ENCODE assay signal across 8 mouse cellular contexts in genomic region chr7:25218705-25219415, GRCm38 (mm10). TPM values are rescaled to one million over a fixed set of nuclear protein-coding genes. Genes with fewer than 3 reads are reported as not detected.
DNase-seq lines count a peak whose midpoint lies in the region; ATAC-seq and TF ChIP-seq lines count a peak whose summit lies in the region.

No protein-coding gene starts in this region.

- no peaks in the 10 kb centered on the region for H3K9me3 ChIP-seq in heart, embryonic 15.5 days (replicated peaks)

- peak overlapping the region; percentile 82 for H3K9ac ChIP-seq in heart, embryonic 15.5 days

- peak overlapping the region; percentile 95 for H3K27ac ChIP-seq in heart, embryonic 15.5 days

- no peak for ATAC-seq in heart, embryonic 15.5 days (replicated peaks; ENCODE audit: insufficient number of reproducible peaks, insufficient read depth, low FRiP score, low read depth)
- peak; percentile 4; the same call in 1 of the 2 replicates for ATAC-seq in megakaryocyte, adult 5-6 weeks (ENCODE audit: poor library complexity, severe bottlenecking)
- ATAC-seq in activated CD4-positive, CD25-positive, alpha-beta regulatory T cell, adult 4 months, result no peak

- peaks cover 11% of the 10 kb centered on the region for H3K79me3 ChIP-seq in C2C12 (ENCODE audit: low read depth)

- TF ChIP-seq CTCF in C2C12 (IDR thresholded peaks at IDR 0.05; ENCODE audit: control insufficient read depth, insufficient read depth, insufficient read length), result no peak

- peak overlapping the region; percentile 95 for H3K4me2 ChIP-seq in heart, embryonic 15.5 days

- peak overlapping the region; percentile 56 for H3K4me3 ChIP-seq in C2C12 (ENCODE audit: insufficient read depth, poor library complexity, severe bottlenecking)
- peak overlapping the region; percentile 91 for H3K4me3 ChIP-seq in heart, embryonic 15.5 days

- DNase-seq in R1 (ENCODE audit: low read depth, low spot score), result peak; percentile 80
- peak; percentile 84 for DNase-seq in embryo, embryonic 11 days
- peak; percentile 68 to 78 for DNase-seq in kidney, postnatal 4 days
- DNase-seq in right cerebral cortex, postnatal 25 days, result peak; percentile 44

- H3K4me1 ChIP-seq in heart, embryonic 15.5 days (replicated peaks), result peaks cover 33% of the 10 kb centered on the region

- under 1% methylated on average over 53 of the region's 53 CpGs for WGBS in heart, embryonic 15.5 days

- H3ac ChIP-seq in C2C12 (ENCODE audit: control insufficient read depth, insufficient read length, low read depth), result peak overlapping the region; percentile 62

- no peaks in the 10 kb centered on the region for H3K36me3 ChIP-seq in C2C12 (ENCODE audit: control insufficient read depth, insufficient read depth)
- peaks cover 8% of the 10 kb centered on the region; the same call in 1 of the 2 replicates for H3K36me3 ChIP-seq in heart, embryonic 15.5 days

- H3K27me3 ChIP-seq in C2C12 (ENCODE audit: control insufficient read depth, insufficient read depth, insufficient read length), result no peaks in the 10 kb centered on the region
- H3K27me3 ChIP-seq in heart, embryonic 15.5 days, result no peaks in the 10 kb centered on the region

- H3K79me2 ChIP-seq in C2C12 (ENCODE audit: control insufficient read depth, insufficient read depth), result peaks cover 25% of the 10 kb centered on the region

TF ChIP-seq in C2C12, 6 proteins besides CTCF, POLR2A, EP300 and RAD21:
- no peak for TF ChIP-seq CEBPB (IDR thresholded peaks at IDR 0.05; ENCODE audit: low read depth)
- no peak for TF ChIP-seq MYOG (IDR thresholded peaks at IDR 0.05; ENCODE audit: control insufficient read depth, extremely low read depth, insufficient read length)
- TF ChIP-seq FOSL1 (IDR thresholded peaks at IDR 0.05; ENCODE audit: insufficient read depth, low read length, poor library complexity, severe bottlenecking), result no peak
TF ChIP-seq in C2C12: peak in this region for 0.

RNA-seq across cellular contexts. Expression of gene Dedd2, which starts 1.6 kb away (rescaled TPM):
- polyA plus RNA-seq in C2C12 (2012; fragmentation: generic; extraction: Trizol), result 5.3 TPM
- 6.6 and 9.5 TPM in 2 replicates for polyA plus RNA-seq in heart, embryonic 15.5 days (2015; fragmentation: Nextera tagmentation; extraction: Ambion mirVana)
- 14.5 and 19.7 TPM in 2 replicates for total RNA-seq in megakaryocyte, adult 5-6 weeks (2015)
- total RNA-seq in megakaryocyte, adult 5-6 weeks (2017), result 17.8 and 18.8 TPM in 2 replicates
- 10 to 100 TPM; 26.7 to 31.8 TPM for polyA plus RNA-seq in activated CD4-positive, CD25-positive, alpha-beta regulatory T cell, adult 4 months (2017; shearing (Covaris generic))

RNA-seq across cellular contexts. Expression of gene Zfp526, which starts 2.4 kb away (rescaled TPM):
- 5.4 TPM for polyA plus RNA-seq in C2C12 (2012; fragmentation: generic; extraction: Trizol)
- polyA plus RNA-seq in heart, embryonic 15.5 days (2015; fragmentation: Nextera tagmentation; extraction: Ambion mirVana), result 1.7 and 2.9 TPM in 2 replicates
- total RNA-seq in megakaryocyte, adult 5-6 weeks (2015), result 7.2 and 7.6 TPM in 2 replicates
- total RNA-seq in megakaryocyte, adult 5-6 weeks (2017), result 5.2 and 8.3 TPM in 2 replicates
- 1 to 10 TPM; 2.6 to 4.0 TPM for polyA plus RNA-seq in activated CD4-positive, CD25-positive, alpha-beta regulatory T cell, adult 4 months (2017; shearing (Covaris generic))

RNA-seq across cellular contexts. Expression of gene Gsk3a, which starts 18.8 kb away (rescaled TPM):
- 87.3 TPM for polyA plus RNA-seq in C2C12 (2012; fragmentation: generic; extraction: Trizol)
- 6.6 and 9.8 TPM in 2 replicates for polyA plus RNA-seq in heart, embryonic 15.5 days (2015; fragmentation: Nextera tagmentation; extraction: Ambion mirVana)
- total RNA-seq in megakaryocyte, adult 5-6 weeks (2015), result 90.1 and 90.2 TPM in 2 replicates
- total RNA-seq in megakaryocyte, adult 5-6 weeks (2017), result 58.7 and 60.8 TPM in 2 replicates
- polyA plus RNA-seq in activated CD4-positive, CD25-positive, alpha-beta regulatory T cell, adult 4 months (2017; shearing (Covaris generic)), result 1 to 10 TPM; 8.9 to 9.8 TPM

RNA-seq across cellular contexts. Expression of gene Erf, which starts 31.7 kb away (rescaled TPM):
- polyA plus RNA-seq in C2C12 (2012; fragmentation: generic; extraction: Trizol), result 61.8 TPM
- 12.1 and 13.2 TPM in 2 replicates for polyA plus RNA-seq in heart, embryonic 15.5 days (2015; fragmentation: Nextera tagmentation; extraction: Ambion mirVana)
- 4.9 and 6.5 TPM in 2 replicates for total RNA-seq in megakaryocyte, adult 5-6 weeks (2015)
- 2.6 and 5.3 TPM in 2 replicates for total RNA-seq in megakaryocyte, adult 5-6 weeks (2017)
- under 1 TPM; 0.28 to 0.38 TPM for polyA plus RNA-seq in activated CD4-positive, CD25-positive, alpha-beta regulatory T cell, adult 4 months (2017; shearing (Covaris generic))

RNA-seq across cellular contexts. Expression of gene Pou2f2, which starts 39.3 kb away (rescaled TPM):
- polyA plus RNA-seq in C2C12 (2012; fragmentation: generic; extraction: Trizol), result 0.02 TPM
- polyA plus RNA-seq in heart, embryonic 15.5 days (2015; fragmentation: Nextera tagmentation; extraction: Ambion mirVana), result 0.49 and 1.9 TPM in 2 replicates
- 30.1 and 31.6 TPM in 2 replicates for total RNA-seq in megakaryocyte, adult 5-6 weeks (2015)
- 5.2 and 6.1 TPM in 2 replicates for total RNA-seq in megakaryocyte, adult 5-6 weeks (2017)
- polyA plus RNA-seq in activated CD4-positive, CD25-positive, alpha-beta regulatory T cell, adult 4 months (2017; shearing (Covaris generic)), result 10 to 100 TPM; 19.1 to 25.3 TPM
